Mouse (Mus musculus): ENCODE data around the gene Tasp1. TPM values are rescaled to one million over a fixed set of nuclear protein-coding genes. Genes with fewer than 3 reads are reported as not detected.

Tasp1 gene
- polyA plus RNA-seq, 1 experiment from 2014 or later: 22.6 TPM

GRCm38 (mm10) chr2:140061481-140061880, 5.1 kb downstream of the Tasp1 start:
- Histone ChIP-seq H3K27me3 (ENCODE audit: control insufficient read depth, insufficient read depth, low read depth, low read length) (no peaks in the 10 kb centered on the region), H3K9me3 (ENCODE audit: control insufficient read depth, low read length) (no peaks in the 10 kb centered on the region; the same call in 1 of the 2 replicates), H3K4me3 (ENCODE audit: low read length) (no peak overlapping the region), H3K36me3 (ENCODE audit: control insufficient read depth, insufficient read depth, low read length) (peaks cover 6% of the 10 kb centered on the region; the same call in 1 of the 2 replicates), H3K4me1 (replicated peaks; ENCODE audit: control insufficient read depth, insufficient read depth, low read length) (peaks cover 2% of the 10 kb centered on the region; the same call in 1 of the 2 replicates), H3K9ac (ENCODE audit: low read length) (no peak overlapping the region), H3K4me2 (ENCODE audit: low read depth, low read length) (no peak overlapping the region), H3K27ac (ENCODE audit: low read length) (no peak overlapping the region)
- 79% methylated on average over 3 of the region's 3 CpGs for WGBS
- no peak for ATAC-seq (ENCODE audit: low read depth)

- Histone ChIP-seq H3K36me3 (ENCODE audit: control insufficient read depth, insufficient read depth, low read length) (peaks cover 8% of the 10 kb centered on the region; the same call in 1 of the 2 replicates), H3K27me3 (ENCODE audit: control insufficient read depth, insufficient read depth, low read depth, low read length) (no peaks in the 10 kb centered on the region), H3K4me1 (replicated peaks; ENCODE audit: control insufficient read depth, insufficient read depth, low read length) (no peaks in the 10 kb centered on the region), H3K4me2 (ENCODE audit: low read depth, low read length) (no peak overlapping the region), H3K4me3 (ENCODE audit: low read length) (no peak overlapping the region), H3K9me3 (ENCODE audit: control insufficient read depth, low read length) (no peaks in the 10 kb centered on the region), H3K9ac (ENCODE audit: low read length) (no peak overlapping the region), H3K27ac (ENCODE audit: low read length) (no peak overlapping the region)
- 79% methylated on average over 4 of the region's 4 CpGs for WGBS
- no peak for ATAC-seq (ENCODE audit: low read depth)
These were observed 6.3 kb downstream of the Tasp1 start for GRCm38 (mm10) chr2:140060092-140060867.

- Histone ChIP-seq H3K27me3 (ENCODE audit: control insufficient read depth, insufficient read depth, low read depth, low read length) (no peaks in the 10 kb centered on the region), H3K4me1 (replicated peaks; ENCODE audit: control insufficient read depth, insufficient read depth, low read length) (no peaks in the 10 kb centered on the region), H3K36me3 (ENCODE audit: control insufficient read depth, insufficient read depth, low read length) (peaks cover 7% of the 10 kb centered on the region; the same call in 1 of the 2 replicates), H3K9me3 (ENCODE audit: control insufficient read depth, low read length) (no peaks in the 10 kb centered on the region), H3K27ac (ENCODE audit: low read length) (no peak overlapping the region), H3K4me3 (ENCODE audit: low read length) (no peak overlapping the region), H3K4me2 (ENCODE audit: low read depth, low read length) (no peak overlapping the region), H3K9ac (ENCODE audit: low read length) (no peak overlapping the region)
- WGBS: 84% methylated on average over 6 of the region's 6 CpGs
- no peak for ATAC-seq (ENCODE audit: low read depth)
These were observed 8.5 kb downstream of the Tasp1 start for GRCm38 (mm10) chr2:140058125-140058524.

- Histone ChIP-seq H3K27ac (ENCODE audit: low read length) (no peak overlapping the region), H3K4me3 (ENCODE audit: low read length) (no peak overlapping the region), H3K27me3 (ENCODE audit: control insufficient read depth, insufficient read depth, low read depth, low read length) (no peaks in the 10 kb centered on the region), H3K36me3 (ENCODE audit: control insufficient read depth, insufficient read depth, low read length) (peaks cover 16% of the 10 kb centered on the region), H3K9me3 (ENCODE audit: control insufficient read depth, low read length) (no peaks in the 10 kb centered on the region), H3K4me1 (replicated peaks; ENCODE audit: control insufficient read depth, insufficient read depth, low read length) (no peaks in the 10 kb centered on the region), H3K4me2 (ENCODE audit: low read depth, low read length) (no peak overlapping the region), H3K9ac (ENCODE audit: low read length) (no peak overlapping the region)
- WGBS: 82% methylated on average over 2 of the region's 2 CpGs
- ATAC-seq (ENCODE audit: low read depth): no peak
These were observed 14.9 kb downstream of the Tasp1 start for GRCm38 (mm10) chr2:140051607-140052126.

- Histone ChIP-seq H3K4me3 (ENCODE audit: low read length) (no peak overlapping the region), H3K4me1 (replicated peaks; ENCODE audit: control insufficient read depth, insufficient read depth, low read length) (no peaks in the 10 kb centered on the region), H3K4me2 (ENCODE audit: low read depth, low read length) (no peak overlapping the region), H3K9ac (ENCODE audit: low read length) (no peak overlapping the region), H3K27me3 (ENCODE audit: control insufficient read depth, insufficient read depth, low read depth, low read length) (no peaks in the 10 kb centered on the region), H3K27ac (ENCODE audit: low read length) (no peak overlapping the region), H3K36me3 (ENCODE audit: control insufficient read depth, insufficient read depth, low read length) (peaks cover 3% of the 10 kb centered on the region), H3K9me3 (ENCODE audit: control insufficient read depth, low read length) (no peaks in the 10 kb centered on the region)
- ATAC-seq (ENCODE audit: low read depth): no peak
- 86% methylated on average over 2 of the region's 2 CpGs for WGBS
These were observed 24.0 kb downstream of the Tasp1 start for GRCm38 (mm10) chr2:140042522-140043131.

- Histone ChIP-seq H3K9me3 (ENCODE audit: control insufficient read depth, low read length) (no peaks in the 10 kb centered on the region), H3K4me1 (replicated peaks; ENCODE audit: control insufficient read depth, insufficient read depth, low read length) (no peaks in the 10 kb centered on the region), H3K4me2 (ENCODE audit: low read depth, low read length) (no peak overlapping the region), H3K27me3 (ENCODE audit: control insufficient read depth, insufficient read depth, low read depth, low read length) (no peaks in the 10 kb centered on the region), H3K36me3 (ENCODE audit: control insufficient read depth, insufficient read depth, low read length) (peaks cover 2% of the 10 kb centered on the region), H3K9ac (ENCODE audit: low read length) (no peak overlapping the region), H3K4me3 (ENCODE audit: low read length) (no peak overlapping the region), H3K27ac (ENCODE audit: low read length) (no peak overlapping the region)
- no peak for ATAC-seq (ENCODE audit: low read depth)
- WGBS: 90% methylated on average over 10 of the region's 10 CpGs
These were observed 24.5 kb downstream of the Tasp1 start for GRCm38 (mm10) chr2:140042081-140042480.

- H3K27ac ChIP-seq (ENCODE audit: low read length): no peak overlapping the region
- H3K4me3 ChIP-seq (ENCODE audit: low read length): no peak overlapping the region
- H3K27me3 ChIP-seq (ENCODE audit: control insufficient read depth, insufficient read depth, low read depth, low read length): no peaks in the 10 kb centered on the region
- 84% methylated on average over 2 of the region's 2 CpGs for WGBS
- ATAC-seq (ENCODE audit: low read depth): peak; percentile 54; the same call in 1 of the 2 replicates
- H3K9me3 ChIP-seq (ENCODE audit: control insufficient read depth, low read length): no peaks in the 10 kb centered on the region
- H3K4me2 ChIP-seq (ENCODE audit: low read depth, low read length): no peak overlapping the region
- H3K4me1 ChIP-seq (replicated peaks; ENCODE audit: control insufficient read depth, insufficient read depth, low read length): no peaks in the 10 kb centered on the region
- H3K36me3 ChIP-seq (ENCODE audit: control insufficient read depth, insufficient read depth, low read length): no peaks in the 10 kb centered on the region
- H3K9ac ChIP-seq (ENCODE audit: low read length): no peak overlapping the region
These were observed 29.1 kb downstream of the Tasp1 start for GRCm38 (mm10) chr2:140037459-140037858.

GRCm38 (mm10) chr2:140036854-140037253, 29.8 kb downstream of the Tasp1 start:
- no peak overlapping the region for H3K27ac ChIP-seq (ENCODE audit: low read length)
- H3K4me3 ChIP-seq (ENCODE audit: low read length): no peak overlapping the region
- H3K4me2 ChIP-seq (ENCODE audit: low read depth, low read length): no peak overlapping the region
- no peaks in the 10 kb centered on the region for H3K27me3 ChIP-seq (ENCODE audit: control insufficient read depth, insufficient read depth, low read depth, low read length)
- no peaks in the 10 kb centered on the region for H3K9me3 ChIP-seq (ENCODE audit: control insufficient read depth, low read length)
- ATAC-seq (ENCODE audit: low read depth): no peak
- no peaks in the 10 kb centered on the region for H3K36me3 ChIP-seq (ENCODE audit: control insufficient read depth, insufficient read depth, low read length)
- H3K9ac ChIP-seq (ENCODE audit: low read length): no peak overlapping the region
- no peaks in the 10 kb centered on the region for H3K4me1 ChIP-seq (replicated peaks; ENCODE audit: control insufficient read depth, insufficient read depth, low read length)

GRCm38 (mm10) chr2:140024937-140025336, 41.7 kb downstream of the Tasp1 start:
- H3K9me3 ChIP-seq (ENCODE audit: control insufficient read depth, low read length): no peaks in the 10 kb centered on the region
- WGBS: 35% methylated on average over 4 of the region's 4 CpGs
- H3K9ac ChIP-seq (ENCODE audit: low read length): no peak overlapping the region
- H3K36me3 ChIP-seq (ENCODE audit: control insufficient read depth, insufficient read depth, low read length): 0 out of 2 replicates have a peak, but pooled peaks cover 2% of the 10 kb centered on the region
- H3K4me2 ChIP-seq (ENCODE audit: low read depth, low read length): no peak overlapping the region
- no peaks in the 10 kb centered on the region for H3K4me1 ChIP-seq (replicated peaks; ENCODE audit: control insufficient read depth, insufficient read depth, low read length)
- H3K4me3 ChIP-seq (ENCODE audit: low read length): no peak overlapping the region
- H3K27ac ChIP-seq (ENCODE audit: low read length): no peak overlapping the region
- peak; percentile 94 for ATAC-seq (ENCODE audit: low read depth)
- no peaks in the 10 kb centered on the region for H3K27me3 ChIP-seq (ENCODE audit: control insufficient read depth, insufficient read depth, low read depth, low read length)

All from lung, embryonic 16.5 days (tissue).